Mouse (Mus musculus) embryonic fibroblast, embryonic 13.5 days (primary cell): Measurements from ENCODE around the gene Heg1.

ENCODE experiments used
- CTCF ChIP-seq: IDR thresholded peaks from 2 replicates; pipeline ENCODE4 v1.5.1; 2011; ENCODE audit warnings: mild to moderate bottlenecking, control low read depth, low read length, moderate library complexity, borderline replicate concordance; ENCODE audit not compliant: insufficient read depth
- POLR2A ChIP-seq: IDR thresholded peaks from 2 replicates; pipeline ENCODE4 v1.6.1; 2011; ENCODE audit warnings: low read depth, mild to moderate bottlenecking, control low read depth, low read length, moderate library complexity

GRCm38 (mm10) chr16:33731291-33731690 lies 47.1 kb downstream of the Heg1 start:
- no peak for TF ChIP-seq POLR2A
- no peak for TF ChIP-seq CTCF
